Mouse (Mus musculus) Patski (cell line): ENCODE measurements around the gene Prune1. TPM values are rescaled to one million over a fixed set of nuclear protein-coding genes. Genes with fewer than 3 reads are reported as not detected.

Experiments
- ATAC-seq: fragments of 100-300 bp; one replicate; pipeline ENCODE4 v1.8.0; 2021
- CTCF ChIA-PET: fragments of 350-600 bp; sonication (Branson Sonifier 250); formaldehyde crosslinking; loops from one replicate; lab custom pipeline; 2022; ENCODE audit warnings: inconsistent platforms; lab: Charles Lee
- POLR2A ChIA-PET: fragments of 350-600 bp; sonication (Branson Sonifier 250); formaldehyde crosslinking; loops from one replicate; lab custom pipeline; 2022; ENCODE audit warnings: antibody characterized with exemption, inconsistent platforms; lab: Charles Lee
- DNase-seq: peaks from one replicate; pipeline ENCODE4 v3.0.0-alpha.2; 2011; ENCODE audit warnings: low read depth, low spot score
- H3K27me3 ChIP-seq: fragments of 371-371 bp; one replicate; pipeline ENCODE4 v1.5.1; 2021
- CTCF ChIP-seq: fragments of 100-300 bp; IDR thresholded peaks from one replicate; pipeline ENCODE4 v1.5.1; 2021
- in situ Hi-C: fragments of 300-500 bp; cut with MboI; formaldehyde crosslinking; loops from 3 replicates; pipeline ENCODE4 v1.11.1; 2018; ENCODE audit warnings: low pct_unique_long_range_greater_than_20kb, mixed read lengths
- polyA plus RNA-seq: library from polyadenylated mRNA; unstranded; gene quantifications from one replicate; pipeline ENCODE4 v1.2.3, GENCODE M21; 2021

Gene Prune1
- polyA plus RNA-seq, 1 experiment from 2014 or later: 42.2 TPM

DNA sequence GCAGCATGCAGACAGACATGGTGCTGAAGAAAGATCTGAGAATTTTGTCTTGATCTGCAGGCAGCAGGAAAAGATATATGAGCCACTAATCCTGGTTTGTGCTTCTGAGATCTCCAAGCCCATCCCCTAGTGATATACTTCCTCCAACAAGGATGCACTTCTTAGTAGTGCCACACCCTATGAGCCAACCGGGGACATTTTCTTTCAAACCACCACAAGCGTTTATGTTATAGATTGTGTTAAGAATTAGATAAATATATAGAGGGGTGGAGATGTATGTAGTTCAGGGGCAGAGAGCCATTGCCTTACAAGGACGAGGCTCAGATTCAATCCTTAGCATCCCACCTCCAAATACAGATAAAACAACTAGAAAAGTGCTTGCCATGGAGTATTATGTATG lies 28.6 kb upstream of the Prune1 start:
- in situ Hi-C loops: no loop called here
- ATAC-seq: no peak
- no peak for TF ChIP-seq CTCF
- H3K27me3 ChIP-seq: no peaks in the 10 kb centered on the region
- CTCF ChIA-PET: interaction anchor here (0.6 to 2.7 kb wide), 27 partner anchors 8 to 167 kb away, joined by 3 to 12 read pairs (median 4); partner anchors contain the start of genes 4930558C23Rik, Arnt and Mllt11
- POLR2A ChIA-PET: interaction anchor here (1.1 kb wide), 1 partner anchor 15 kb away, joined by 3 read pairs; no protein-coding TSS in a partner anchor
- DNase-seq: no peak

GRCm38 (mm10) chr3:95307100-95307499 lies 25.2 kb upstream of the Prune1 start, which contains the start of gene Anxa9:
Anxa9 (minus strand) TSS chr3:95307176.
- DNase-seq (no peak), ATAC-seq (no peak)
- no peaks in the 10 kb centered on the region for H3K27me3 ChIP-seq
- no peak for TF ChIP-seq CTCF
- in situ Hi-C loops: no loop called here
- ChIA-PET CTCF (interaction anchor here (1.2 to 1.5 kb wide), 2 partner anchors 10 to 21 kb away, joined by 3 to 5 read pairs; no protein-coding TSS in a partner anchor), POLR2A (interaction anchor here (0.7 to 1.4 kb wide), 2 partner anchors 13 to 193 kb away, joined by 4 to 8 read pairs; no protein-coding TSS in a partner anchor)

DNA sequence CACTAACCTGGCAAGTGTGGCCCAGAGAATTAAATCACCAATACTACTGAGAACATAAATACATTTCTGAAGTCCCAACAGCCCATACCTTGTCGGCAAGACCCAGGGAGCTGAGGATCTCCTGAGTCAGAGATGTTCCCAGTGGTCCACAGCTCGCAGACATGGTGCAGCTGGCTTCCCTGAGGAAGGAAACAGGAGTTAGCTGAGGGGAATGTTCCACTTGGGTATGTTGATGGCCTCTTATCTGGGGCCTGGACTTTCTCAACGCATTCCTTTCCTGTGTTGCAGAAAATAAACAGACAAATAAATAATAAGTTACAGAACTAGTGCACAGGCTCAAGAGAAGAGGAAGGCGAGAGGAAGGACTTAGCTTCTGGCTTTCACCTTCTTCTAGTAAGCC lies 24.4 kb upstream of the Prune1 start:
- ChIA-PET CTCF (interaction anchor here (1.5 kb wide), 1 partner anchor 10 kb away, joined by 5 read pairs; no protein-coding TSS in a partner anchor), POLR2A (interaction anchor here (1.1 to 1.4 kb wide), 2 partner anchors 12 to 24 kb away, joined by 3 to 8 read pairs; partner anchors contain the start of gene Prune1)
- no peak for DNase-seq
- in situ Hi-C loops: no loop called here
- no peak for TF ChIP-seq CTCF
- H3K27me3 ChIP-seq: no peaks in the 10 kb centered on the region
- ATAC-seq: no peak

GRCm38 (mm10) chr3:95301204-95301796 lies 19.4 kb upstream of the Prune1 start:
- POLR2A ChIA-PET: interaction anchor here (0.6 to 0.7 kb wide), 3 partner anchors 8 to 164 kb away, joined by 3 read pairs; no protein-coding TSS in a partner anchor
- DNase-seq (no peak), ATAC-seq (no peak)
- no peaks in the 10 kb centered on the region for H3K27me3 ChIP-seq
- TF ChIP-seq CTCF: no peak
- in situ Hi-C loops: loop anchor here (5.0 kb wide), 1 partner anchor 91 kb away; no protein-coding TSS in a partner anchor
- CTCF ChIA-PET: interaction anchor here (1.5 kb wide), 1 partner anchor 85 kb away, joined by 4 read pairs; no protein-coding TSS in a partner anchor

DNA sequence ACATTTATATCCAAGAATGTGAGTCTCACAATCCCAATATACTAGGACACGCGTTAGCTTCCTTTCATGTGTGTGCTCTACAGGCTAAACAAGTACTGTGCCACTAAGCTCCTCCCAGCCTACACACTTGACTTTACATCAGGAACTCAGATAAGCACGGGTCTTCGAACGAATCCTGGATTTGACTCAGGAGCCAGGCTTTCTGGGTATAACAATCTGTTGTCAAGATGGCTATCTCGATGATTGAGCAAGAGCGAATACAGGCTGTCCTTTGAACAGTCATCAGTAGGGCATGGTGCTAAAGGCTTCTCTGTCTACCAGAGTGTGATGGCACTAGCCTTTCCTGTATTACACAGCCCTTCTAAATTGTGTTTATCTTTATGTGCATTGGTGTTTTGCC lies 16.1 kb upstream of the Prune1 start:
- no peaks in the 10 kb centered on the region for H3K27me3 ChIP-seq
- no peak for TF ChIP-seq CTCF
- in situ Hi-C loops: no loop called here
- no peak for ATAC-seq
- ChIA-PET CTCF (interaction anchor here (0.7 to 1.2 kb wide), 3 partner anchors 13 to 23 kb away, joined by 3 to 4 read pairs (median 3); no protein-coding TSS in a partner anchor), POLR2A (interaction anchor here (2.0 kb wide), 1 partner anchor 16 kb away, joined by 8 read pairs; the partner anchor contains the start of gene Prune1)
- no peak for DNase-seq

GRCm38 (mm10) chr3:95296103-95296469 lies 14.2 kb upstream of the Prune1 start:
- ATAC-seq (no peak), DNase-seq (no peak)
- in situ Hi-C loops: no loop called here
- TF ChIP-seq CTCF: no peak
- no peaks in the 10 kb centered on the region for H3K27me3 ChIP-seq
- ChIA-PET POLR2A (interaction anchor here (1.2 to 2.0 kb wide), 2 partner anchors 14 to 19 kb away, joined by 3 to 8 read pairs; partner anchors contain the start of genes Cers2 and Prune1), CTCF (interaction anchor here (1.4 to 3.8 kb wide), 4 partner anchors 11 to 66 kb away, joined by 3 to 20 read pairs (median 6); partner anchors contain the start of gene Anxa9)

GRCm38 (mm10) chr3:95295321-95296102 lies 13.6 kb upstream of the Prune1 start:
- ATAC-seq (no peak), DNase-seq (no peak)
- TF ChIP-seq CTCF: no peak
- in situ Hi-C loops: no loop called here
- POLR2A ChIA-PET: interaction anchor here (0.8 to 2.4 kb wide), 4 partner anchors 11 to 20 kb away, joined by 3 to 13 read pairs (median 6); partner anchors contain the start of genes Anxa9 and Cers2
- no peaks in the 10 kb centered on the region for H3K27me3 ChIP-seq
- CTCF ChIA-PET: interaction anchor here (0.7 to 3.8 kb wide), 7 partner anchors 12 to 107 kb away, joined by 3 to 20 read pairs (median 6); partner anchors contain the start of gene 4930558C23Rik

- CTCF ChIA-PET: interaction anchor here (0.9 to 3.8 kb wide), 7 partner anchors 10 to 107 kb away, joined by 3 to 20 read pairs (median 6); partner anchors contain the start of gene 4930558C23Rik
- POLR2A ChIA-PET: interaction anchor here (0.8 to 2.4 kb wide), 5 partner anchors 8 to 21 kb away, joined by 3 to 13 read pairs (median 4); partner anchors contain the start of genes Anxa9 and Cers2
- DNase-seq (no peak), ATAC-seq (no peak)
- no peak for TF ChIP-seq CTCF
- in situ Hi-C loops: no loop called here
- no peaks in the 10 kb centered on the region for H3K27me3 ChIP-seq
Measured at GRCm38 (mm10) chr3:95294718-95295117, 12.8 kb upstream of the Prune1 start.

- ChIA-PET CTCF (interaction anchor here (1.4 to 3.8 kb wide), 6 partner anchors 11 to 64 kb away, joined by 3 to 20 read pairs (median 6); no protein-coding TSS in a partner anchor), POLR2A (interaction anchor here (0.6 to 2.4 kb wide), 6 partner anchors 9 to 28 kb away, joined by 3 to 13 read pairs (median 4); partner anchors contain the start of genes Anxa9 and Cers2)
- in situ Hi-C loops: no loop called here
- DNase-seq: no peak
- no peak for TF ChIP-seq CTCF
- H3K27me3 ChIP-seq: no peaks in the 10 kb centered on the region
- no peak for ATAC-seq
Measured at GRCm38 (mm10) chr3:95294316-95294715, 12.4 kb upstream of the Prune1 start.
